Mouse (Mus musculus) thymus, adult 2 months (tissue): Measurements from ENCODE around the gene Tmem203.

ENCODE experiments used
- CTCF ChIP-seq: fragments of 200-500 bp; IDR thresholded peaks from 2 replicates; pipeline ENCODE4 v1.5.1; 2012; ENCODE audit warnings: mild to moderate bottlenecking, control low read depth, low read length, moderate library complexity, borderline replicate concordance; ENCODE audit not compliant: control insufficient read depth, poor library complexity, insufficient read depth; ENCODE audit errors: extremely low read depth
- POLR2A ChIP-seq: fragments of 200-500 bp; IDR thresholded peaks from 2 replicates; pipeline ENCODE4 v1.6.1; 2012; ENCODE audit warnings: mild to moderate bottlenecking, low read length, control low read depth, moderate library complexity; ENCODE audit not compliant: control insufficient read depth, poor library complexity, insufficient read depth; ENCODE audit errors: extremely low read depth

- TF ChIP-seq CTCF, result no peak
- no peak for TF ChIP-seq POLR2A
Observed at GRCm38 (mm10) chr2:25242101-25242506, 13.1 kb upstream of the Tmem203 start, which contains the start of the genes Rnf208 and Cysrt1.
